8 mouse cellular contexts compared by ENCODE assay signal in the genomic region with DNA sequence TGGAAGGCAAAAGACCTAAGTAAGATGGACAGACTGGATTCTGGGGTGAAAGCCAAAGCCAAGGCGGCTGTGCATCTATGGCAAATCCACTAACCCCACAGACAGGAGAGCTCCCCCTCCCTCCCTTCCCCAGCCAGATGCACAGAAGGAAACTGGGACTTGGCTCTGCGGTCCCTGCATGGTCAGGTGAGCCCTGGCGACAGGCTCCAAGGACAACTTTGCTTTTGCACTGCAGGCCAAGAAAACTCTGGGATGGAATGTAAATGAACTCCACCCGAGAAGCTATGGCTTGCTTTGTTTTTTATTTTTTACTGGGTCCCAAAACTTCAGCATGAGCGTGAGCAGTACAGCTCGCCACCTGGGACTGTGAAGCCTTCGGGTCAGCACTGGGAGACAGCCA.
DNase-seq lines count a peak whose midpoint lies in the region; ATAC-seq and TF ChIP-seq lines count a peak whose summit lies in the region.

No protein-coding gene starts in this region.

- no peak overlapping the region; the same call in 1 of the 2 replicates for H3K9ac ChIP-seq in heart, postnatal 0 days (replicated peaks; ENCODE audit: low read depth, low read length)
- no peak overlapping the region for H3K9ac ChIP-seq in limb, embryonic 11.5 days (ENCODE audit: low read length)

- peak overlapping the region; percentile 56 for H3K4me2 ChIP-seq in heart, postnatal 0 days (ENCODE audit: low read depth, low read length)
- no peak overlapping the region for H3K4me2 ChIP-seq in limb, embryonic 11.5 days (ENCODE audit: low read depth, severe bottlenecking)

- DNase-seq in Muller cell, postnatal 12 days (ENCODE audit: inconsistent ontology term) = peak; percentile 76
- peak; percentile 37 for DNase-seq in embryo, embryonic 9.5 days (ENCODE audit: extremely low spot score)
- no peak for DNase-seq in heart, postnatal 0 days (ENCODE audit: low spot score)
- peak; percentile 44 for DNase-seq in limb, embryonic 11.5 days (ENCODE audit: low spot score)
- DNase-seq in thymus, postnatal 0 days (ENCODE audit: low spot score) = no peak
- no peak for DNase-seq in urinary bladder, postnatal 36 days (ENCODE audit: low spot score in 2 of 2)
- no peak for DNase-seq in right cerebral cortex, postnatal 25 days
- DNase-seq in spleen, postnatal 36 days (ENCODE audit: low spot score in 2 of 2) = no peak

- TF ChIP-seq EP300 in heart, postnatal 0 days (IDR thresholded peaks at IDR 0.05; ENCODE audit: low read depth) = no peak

- H3K36me3 ChIP-seq in heart, postnatal 0 days (replicated peaks; ENCODE audit: control insufficient read depth, insufficient read depth, low read length) = no peaks in the 10 kb centered on the region
- no peaks in the 10 kb centered on the region for H3K36me3 ChIP-seq in limb, embryonic 11.5 days (ENCODE audit: control insufficient read depth, insufficient read depth, low read length)

- no peak for TF ChIP-seq CTCF in heart, postnatal 0 days (IDR thresholded peaks at IDR 0.05; ENCODE audit: low read depth)

- peaks cover 31% of the 10 kb centered on the region for H3K4me1 ChIP-seq in heart, postnatal 0 days (ENCODE audit: control insufficient read depth, insufficient read depth)
- peaks cover 18% of the 10 kb centered on the region for H3K4me1 ChIP-seq in limb, embryonic 11.5 days (ENCODE audit: control insufficient read depth, insufficient read depth, low read length)

- peak overlapping the region; percentile 19 for H3K4me3 ChIP-seq in heart, postnatal 0 days (ENCODE audit: low read depth, low read length)
- no peak overlapping the region for H3K4me3 ChIP-seq in limb, embryonic 11.5 days (ENCODE audit: low read depth, low read length)

- no peaks in the 10 kb centered on the region for H3K9me3 ChIP-seq in heart, postnatal 0 days (replicated peaks; ENCODE audit: control insufficient read depth, low read length)
- H3K9me3 ChIP-seq in limb, embryonic 11.5 days (ENCODE audit: control insufficient read depth, low read length) = no peaks in the 10 kb centered on the region

- H3K27me3 ChIP-seq in heart, postnatal 0 days (ENCODE audit: control insufficient read depth, insufficient read depth, low read length) = no peaks in the 10 kb centered on the region
- H3K27me3 ChIP-seq in limb, embryonic 11.5 days (ENCODE audit: control insufficient read depth, insufficient read depth, low read length) = no peaks in the 10 kb centered on the region

- no peak for ATAC-seq in heart, postnatal 0 days (ENCODE audit: insufficient read depth, low read depth)
- ATAC-seq in limb, embryonic 11.5 days (ENCODE audit: insufficient number of reproducible peaks, low FRiP score, low TSS enrichment, low read depth) = no peak

- H3K27ac ChIP-seq in heart, postnatal 0 days (ENCODE audit: low read depth) = peak overlapping the region; percentile 84
- no peak overlapping the region for H3K27ac ChIP-seq in limb, embryonic 11.5 days (replicated peaks; ENCODE audit: low read depth, low read length)

- WGBS in heart, postnatal 0 days = 24% methylated on average over 7 of the region's 7 CpGs
- 35% methylated on average over 7 of the region's 7 CpGs for WGBS in limb, embryonic 11.5 days

Comparison
In these comparisons a context has a peak if more than half of its experiments do, and no peak if none do; other contexts are left out.
1. DNase-seq: peak in Muller cell, postnatal 12 days (single experiment), embryo, embryonic 9.5 days (single experiment) and limb, embryonic 11.5 days (single experiment); none in heart, postnatal 0 days (single experiment), thymus, postnatal 0 days (single experiment), urinary bladder, postnatal 36 days (0 of 2), right cerebral cortex, postnatal 25 days (single experiment) and spleen, postnatal 36 days (0 of 2).